Mouse (Mus musculus): ENCODE measurements around the gene Lima1. TPM values are rescaled to one million over a fixed set of nuclear protein-coding genes. Genes with fewer than 3 reads are reported as not detected.

Gene Lima1
- polyA plus RNA-seq (2012; rRNA removed; ENCODE audit: low replicate concordance), result 25.0 and 29.7 TPM in 2 replicates

DNA sequence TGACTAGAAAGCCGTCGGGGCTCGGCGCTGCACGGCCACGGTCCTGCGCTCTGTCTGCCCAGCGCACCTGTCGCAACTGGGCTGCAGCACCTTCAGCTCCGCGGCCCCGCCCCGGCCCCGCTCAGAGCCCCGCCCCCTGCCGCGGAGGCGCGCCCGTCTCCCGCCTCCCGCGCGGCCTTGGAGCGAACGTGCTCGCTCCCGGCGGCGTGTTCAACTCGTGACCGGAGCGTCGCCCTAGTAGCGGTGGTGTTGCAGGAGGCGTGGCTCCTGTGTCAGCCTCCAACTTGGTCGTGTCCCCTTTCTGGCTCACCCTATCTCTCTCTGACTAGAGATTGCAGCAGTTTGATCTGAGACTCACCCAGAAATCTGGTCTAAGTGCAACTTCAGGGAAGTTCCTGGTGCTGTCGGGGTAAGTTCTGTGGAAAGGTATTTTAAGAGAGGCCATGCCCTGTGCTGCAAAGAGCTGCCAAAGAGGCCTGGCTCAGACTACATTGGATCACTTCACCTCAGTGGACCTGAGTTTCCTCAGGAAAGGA lies at the start of gene Lima1:
Gene Lima1 (minus strand): TSS at position 123 of the 536 bp plus-strand sequence.

DNA sequence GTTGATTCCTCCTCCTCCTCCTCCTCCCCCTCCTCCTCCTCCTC lies 102.6 kb downstream of the Lima1 start, which contains the start of gene Cers5:
Gene Cers5 (minus strand): TSS at position 5 of the 44 bp plus-strand sequence.

Other genes starting within 250 kb of the Lima1 start
- gene Racgap1, start 223.8 kb downstream of the Lima1 start, polyA plus RNA-seq (2012; rRNA removed; ENCODE audit: low replicate concordance), result 6.3 and 9.2 TPM in 2 replicates
- gene Asic1, start 205.1 kb downstream of the Lima1 start, polyA plus RNA-seq (2012; rRNA removed; ENCODE audit: low replicate concordance), result 0.64 and 0.94 TPM in 2 replicates
- 23.8 and 25.5 TPM in 2 replicates for gene Smarcd1, start 173.3 kb downstream of the Lima1 start, polyA plus RNA-seq (2012; rRNA removed; ENCODE audit: low replicate concordance)
- 10.4 and 13.9 TPM in 2 replicates for gene Gm17349, start 170.0 kb downstream of the Lima1 start, polyA plus RNA-seq (2012; rRNA removed; ENCODE audit: low replicate concordance)
- 405 and 543 TPM in 2 replicates for gene Gpd1, start 157.9 kb downstream of the Lima1 start, polyA plus RNA-seq (2012; rRNA removed; ENCODE audit: low replicate concordance)
- 343 and 465 TPM in 2 replicates for gene Cox14, start 149.8 kb downstream of the Lima1 start, polyA plus RNA-seq (2012; rRNA removed; ENCODE audit: low replicate concordance)
- 4.2 and 4.4 TPM in 2 replicates for gene Cers5, start 102.6 kb downstream of the Lima1 start, polyA plus RNA-seq (2012; rRNA removed; ENCODE audit: low replicate concordance)
- gene Fam186a, start 91.6 kb upstream of the Lima1 start, polyA plus RNA-seq (2012; rRNA removed; ENCODE audit: low replicate concordance), result not detected in 2 replicates
- gene Larp4, start 94.6 kb upstream of the Lima1 start, polyA plus RNA-seq (2012; rRNA removed; ENCODE audit: low replicate concordance), result 14.2 and 22.9 TPM in 2 replicates
- 3.2 and 3.6 TPM in 2 replicates for gene Dip2b, start 163.2 kb upstream of the Lima1 start, polyA plus RNA-seq (2012; rRNA removed; ENCODE audit: low replicate concordance)

All from duodenum, adult 2 months (tissue).